Mouse (Mus musculus) kidney, postnatal 0 days (tissue): Measurements from ENCODE around the gene Olfr433. TPM values are rescaled to one million over a fixed set of nuclear protein-coding genes. Genes with fewer than 3 reads are reported as not detected.
"Not testable (repeated sequence)": the region's sequence is repeated elsewhere in the genome, so short reads cannot be mapped to it uniquely, and the experiment has no call there.

ENCODE experiments used
- ATAC-seq: fragments of 200-750 bp; cut with Nextera tagmentation; replicated peaks from 2 replicates; pipeline ENCODE4 v1.8.0; 2017; ENCODE audit warnings: low read depth, moderate number of reproducible peaks, moderate TSS enrichment, moderate library complexity; ENCODE audit not compliant: low FRiP score
- DNase-seq: peaks from one replicate; pipeline ENCODE4 v3.0.0-alpha.2; 2016; ENCODE audit warnings: low spot score
- H3K27ac ChIP-seq: fragments of 300-500 bp; sonication (generic); 2 replicates; pipeline ENCODE4 v1.5.1; 2014; ENCODE audit warnings: mild to moderate bottlenecking
- H3K27me3 ChIP-seq: fragments of 300-500 bp; sonication (generic); 2 replicates; pipeline ENCODE4 v1.6.1; 2014; ENCODE audit warnings: low read length, mixed read lengths; ENCODE audit not compliant: insufficient read depth
- H3K36me3 ChIP-seq: fragments of 300-500 bp; sonication (generic); 2 replicates; pipeline ENCODE4 v1.6.1; 2014; ENCODE audit warnings: low read length, mixed read lengths; ENCODE audit not compliant: insufficient read depth
- H3K4me1 ChIP-seq: fragments of 300-500 bp; sonication (generic); replicated peaks from 2 replicates; pipeline ENCODE4 v1.6.1; 2014; ENCODE audit warnings: antibody characterized with exemption, low read length, mixed read lengths; ENCODE audit not compliant: insufficient read depth
- H3K4me2 ChIP-seq: fragments of 300-500 bp; sonication (generic); 2 replicates; pipeline ENCODE4 v1.6.1; 2014; ENCODE audit warnings: mild to moderate bottlenecking, low read length, moderate library complexity, mixed read lengths
- H3K4me3 ChIP-seq: fragments of 300-500 bp; sonication (generic); replicated peaks from 2 replicates; pipeline ENCODE4 v1.5.1; 2014; ENCODE audit warnings: low read depth, low read length
- H3K9ac ChIP-seq: fragments of 300-500 bp; sonication (generic); 2 replicates; pipeline ENCODE4 v1.6.1; 2014; ENCODE audit warnings: low read depth, low read length
- H3K9me3 ChIP-seq: fragments of 300-500 bp; sonication (generic); replicated peaks from 2 replicates; pipeline ENCODE4 v1.6.1; 2016; ENCODE audit warnings: low read length, inconsistent platforms, mixed read lengths
- CTCF ChIP-seq: IDR thresholded peaks from 2 replicates; pipeline ENCODE4 v1.5.1; 2016; ENCODE audit warnings: antibody characterized with exemption, low read depth, mild to moderate bottlenecking, moderate library complexity
- WGBS: fragments of 180-500 bp; shearing (Covaris S2); extraction: QIAGEN DNeasy Blood & Tissue Kit; methylation state at CpG from one replicate; pipeline ENCODE4 v1.1.7; 2014; 5-methylcytosine and 5-hydroxymethylcytosine counted together
- polyA plus RNA-seq: library from polyadenylated mRNA; unstranded; fragments of >200 nt; fragmentation: Nextera tagmentation; extraction: Ambion mirVana; gene quantifications from 2 replicates; pipeline ENCODE4 v1.2.1, GENCODE M21; 2015

Olfr433 gene
- polyA plus RNA-seq, result not detected in 2 replicates

- 65% methylated on average over 7 of the region's 7 CpGs for WGBS
- H3K36me3 ChIP-seq, result no peaks in the 10 kb centered on the region
- DNase-seq, result peak; percentile 75
- no peak within 1 kb of the TSS for H3K4me2 ChIP-seq
- TF ChIP-seq CTCF, result no peak
- no peak for ATAC-seq
- H3K4me3 ChIP-seq, result no peak within 1 kb of the TSS
- no peaks in the 10 kb centered on the region for H3K9me3 ChIP-seq
- no peak within 1 kb of the TSS for H3K27ac ChIP-seq
- no peaks in the 10 kb centered on the region for H3K4me1 ChIP-seq
- H3K27me3 ChIP-seq, result no peaks in the 10 kb centered on the region
- H3K9ac ChIP-seq, result no peak within 1 kb of the TSS
Observed at GRCm38 (mm10) chr1:174040523-174041177, at the start of gene Olfr433. Gene Olfr433, plus strand, starts transcription at chr1:174040705.

DNA sequence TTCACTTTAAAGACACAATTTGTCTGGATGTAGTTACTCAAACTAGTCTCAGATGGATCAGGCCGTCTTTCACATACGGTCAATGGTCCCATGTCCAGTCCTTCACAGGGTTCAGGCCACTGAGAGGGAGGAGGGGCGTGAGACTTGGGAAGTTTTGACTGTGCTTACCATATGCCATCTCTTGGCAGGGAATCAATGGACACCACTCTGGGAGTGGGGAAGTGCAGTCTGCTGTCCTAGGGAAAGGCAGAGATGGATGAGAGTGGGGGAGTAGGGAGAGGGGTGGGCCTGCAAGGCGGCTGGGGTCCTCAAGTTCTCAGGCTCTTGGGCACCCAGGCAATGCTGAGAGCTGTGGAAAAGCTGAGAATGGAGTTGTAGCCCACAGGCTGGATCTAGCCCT lies 45.5 kb upstream of the Olfr433 start:
- no peak for TF ChIP-seq CTCF
- WGBS, result 82% methylated on average over 4 of the region's 4 CpGs
- no peak for ATAC-seq
- Histone ChIP-seq H3K4me2 (no peak overlapping the region), H3K9me3 (no peaks in the 10 kb centered on the region), H3K27me3 (no peaks in the 10 kb centered on the region), H3K27ac (no peak overlapping the region), H3K9ac (no peak overlapping the region), H3K4me3 (no peak overlapping the region), H3K36me3 (no peaks in the 10 kb centered on the region), H3K4me1 (no peaks in the 10 kb centered on the region)
- no peak for DNase-seq

GRCm38 (mm10) chr1:174004352-174005109 lies 36.0 kb upstream of the Olfr433 start:
- not testable (repeated sequence) for H3K27ac ChIP-seq, H3K4me1 ChIP-seq, H3K4me2 ChIP-seq, H3K9ac ChIP-seq, H3K9me3 ChIP-seq, DNase-seq, H3K36me3 ChIP-seq, H3K4me3 ChIP-seq, H3K27me3 ChIP-seq, ATAC-seq
- WGBS, result 61% methylated on average over 1 of the region's 3 CpGs

- ATAC-seq, H3K9ac ChIP-seq, H3K4me3 ChIP-seq, H3K4me2 ChIP-seq, H3K9me3 ChIP-seq, H3K27ac ChIP-seq, H3K27me3 ChIP-seq, H3K4me1 ChIP-seq, DNase-seq, H3K36me3 ChIP-seq: not testable (repeated sequence)
Observed at GRCm38 (mm10) chr1:174007050-174007449, 33.5 kb upstream of the Olfr433 start.

GRCm38 (mm10) chr1:174031698-174032097 lies 8.8 kb upstream of the Olfr433 start, which contains the start of gene Ifi205:
Gene Ifi205, minus strand, starts transcription at chr1:174031810.
- H3K36me3 ChIP-seq, result no peaks in the 10 kb centered on the region
- TF ChIP-seq CTCF, result no peak
- no peak within 1 kb of the TSS for H3K4me3 ChIP-seq
- no peak within 1 kb of the TSS for H3K27ac ChIP-seq
- 43% methylated on average over 1 of the region's 1 CpGs for WGBS
- H3K9ac ChIP-seq, result no peak within 1 kb of the TSS
- H3K4me2 ChIP-seq, result no peak within 1 kb of the TSS
- DNase-seq (no peak), ATAC-seq (no peak)
- H3K4me1 ChIP-seq, result no peaks in the 10 kb centered on the region
- H3K9me3 ChIP-seq, result no peaks in the 10 kb centered on the region
- H3K27me3 ChIP-seq, result no peaks in the 10 kb centered on the region

GRCm38 (mm10) chr1:174035841-174036240 lies 4.7 kb upstream of the Olfr433 start:
- WGBS, result 58% methylated on average over 4 of the region's 4 CpGs
- no peak for TF ChIP-seq CTCF
- DNase-seq (no peak), ATAC-seq (no peak)
- Histone ChIP-seq H3K4me3 (no peak overlapping the region), H3K9me3 (no peaks in the 10 kb centered on the region), H3K36me3 (no peaks in the 10 kb centered on the region), H3K9ac (no peak overlapping the region), H3K4me1 (no peaks in the 10 kb centered on the region), H3K4me2 (no peak overlapping the region), H3K27me3 (no peaks in the 10 kb centered on the region), H3K27ac (no peak overlapping the region)
